Mouse (Mus musculus) C2C12 (cell line): ENCODE measurements around the gene Clec11a.

Source experiments
- CTCF ChIP-seq: IDR thresholded peaks from one replicate; pipeline ENCODE4 v1.5.1; 2011; ENCODE audit not compliant: control insufficient read depth, insufficient read depth, insufficient read length
- MAX ChIP-seq: IDR thresholded peaks from one replicate; pipeline ENCODE4 v1.6.1; 2011; ENCODE audit warnings: mild to moderate bottlenecking, control low read depth
- USF1 ChIP-seq: IDR thresholded peaks from one replicate; pipeline ENCODE4 v1.6.1; 2011; ENCODE audit warnings: low read depth, mild to moderate bottlenecking, control low read depth, moderate library complexity

DNA sequence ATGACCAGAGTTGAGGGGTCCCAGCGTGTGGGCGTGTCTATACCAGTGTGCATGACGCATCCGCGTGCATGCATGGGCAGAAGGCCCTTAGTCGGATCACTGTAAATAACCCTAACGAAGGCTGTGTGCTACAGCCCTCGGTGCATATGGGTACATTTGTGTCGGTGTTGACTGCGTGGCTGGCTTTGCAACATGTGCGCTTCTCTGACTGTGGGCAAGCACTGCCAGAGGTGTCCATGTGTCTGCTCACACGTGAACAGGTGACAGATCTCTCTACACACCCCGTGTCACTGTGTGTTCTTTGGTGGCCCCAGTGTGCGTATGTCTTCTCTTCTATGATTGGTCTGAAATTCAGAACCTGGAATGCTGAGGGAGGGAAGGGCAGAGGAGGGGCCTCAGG, 27.4 kb upstream of the Clec11a start:
- TF ChIP-seq CTCF, result no peak
- no peak for TF ChIP-seq MAX
- TF ChIP-seq USF1, result no peak
